Mouse (Mus musculus) ES-E14 (cell line): Measurements from ENCODE around the gene Smyd3.

Source experiments
- CHD2 ChIP-seq: IDR thresholded peaks from 2 replicates; pipeline ENCODE4 v1.6.1; 2014; ENCODE audit warnings: mild to moderate bottlenecking, low read depth, low read length, inconsistent platforms
- MAFK ChIP-seq: IDR thresholded peaks from 2 replicates; pipeline ENCODE4 v1.6.1; 2014; ENCODE audit warnings: mild to moderate bottlenecking, low read depth, low read length, inconsistent platforms; ENCODE audit not compliant: insufficient read depth
- ZC3H11A ChIP-seq: IDR thresholded peaks from 2 replicates; pipeline ENCODE4 v1.6.1; 2012; ENCODE audit warnings: low read depth, mild to moderate bottlenecking, inconsistent platforms, low read length, borderline replicate concordance
- ZNF384 ChIP-seq: IDR thresholded peaks from 2 replicates; pipeline ENCODE4 v1.6.1; 2012; ENCODE audit warnings: low read depth, low read length, inconsistent platforms

DNA sequence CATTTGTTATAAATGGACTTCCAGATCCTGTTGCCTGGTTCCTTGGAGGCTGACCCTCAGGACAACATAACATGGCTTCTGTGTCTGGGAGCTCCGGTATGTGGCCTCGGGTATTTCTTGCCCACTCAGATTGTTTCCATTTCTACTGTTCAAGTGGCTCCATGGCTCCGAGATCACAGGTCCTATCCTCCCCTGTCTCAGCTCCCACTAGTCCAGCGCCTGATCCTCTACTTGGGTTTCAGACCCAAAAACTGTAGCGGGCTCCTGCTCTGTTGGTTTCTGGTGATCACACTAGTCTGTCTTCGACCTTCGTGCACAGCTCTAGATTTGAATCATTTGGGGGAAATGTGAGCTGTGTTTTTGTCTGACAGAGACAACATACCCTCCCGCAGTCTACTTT lies 347.3 kb downstream of the Smyd3 start:
- TF ChIP-seq CHD2 (no peak), MAFK (no peak), ZC3H11A (no peak), ZNF384 (no peak)
